Mouse (Mus musculus) heart, postnatal 0 days (tissue): ENCODE measurements around the gene Hspa5.

ENCODE experiments used
- CTCF ChIP-seq: IDR thresholded peaks from 2 replicates; pipeline ENCODE4 v1.5.1; 2016; ENCODE audit warnings: antibody characterized with exemption, control low read depth, low read depth
- EP300 ChIP-seq: IDR thresholded peaks from 2 replicates; pipeline ENCODE4 v1.6.1; 2016; ENCODE audit warnings: antibody characterized with exemption, low read depth

DNA sequence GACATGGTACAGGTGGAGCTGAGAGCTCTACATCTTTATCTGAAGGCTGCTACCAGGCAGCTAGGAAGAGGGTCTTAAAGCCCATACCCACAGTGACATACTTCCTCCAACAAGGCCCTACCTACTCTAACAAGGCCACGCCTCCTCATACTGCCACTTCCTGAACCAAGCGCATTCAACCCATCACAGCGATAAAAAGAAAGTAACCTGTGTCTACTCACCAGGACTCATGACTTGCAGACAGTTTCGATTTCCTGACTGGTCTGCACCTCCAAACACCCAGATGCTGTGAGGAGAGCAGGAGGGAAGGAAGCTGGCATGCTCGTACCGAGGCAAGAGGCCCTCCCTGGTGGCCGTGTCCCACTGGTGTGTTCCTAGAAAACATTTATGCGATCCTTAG lies 18.5 kb downstream of the Hspa5 start:
- no peak for TF ChIP-seq EP300
- no peak for TF ChIP-seq CTCF
